Mouse (Mus musculus) retina, adult 2 months (tissue): Measurements from ENCODE around the gene Fdx1.

Experiments used
- DNase-seq: peaks from one replicate; pipeline ENCODE4 v3.0.0-alpha.2; 2012; ENCODE audit warnings: low read depth, low spot score

The Fdx1 gene

GRCm38 (mm10) chr9:51964110-51964509, 754 bp upstream of the Fdx1 start:
- no peak for DNase-seq

DNA sequence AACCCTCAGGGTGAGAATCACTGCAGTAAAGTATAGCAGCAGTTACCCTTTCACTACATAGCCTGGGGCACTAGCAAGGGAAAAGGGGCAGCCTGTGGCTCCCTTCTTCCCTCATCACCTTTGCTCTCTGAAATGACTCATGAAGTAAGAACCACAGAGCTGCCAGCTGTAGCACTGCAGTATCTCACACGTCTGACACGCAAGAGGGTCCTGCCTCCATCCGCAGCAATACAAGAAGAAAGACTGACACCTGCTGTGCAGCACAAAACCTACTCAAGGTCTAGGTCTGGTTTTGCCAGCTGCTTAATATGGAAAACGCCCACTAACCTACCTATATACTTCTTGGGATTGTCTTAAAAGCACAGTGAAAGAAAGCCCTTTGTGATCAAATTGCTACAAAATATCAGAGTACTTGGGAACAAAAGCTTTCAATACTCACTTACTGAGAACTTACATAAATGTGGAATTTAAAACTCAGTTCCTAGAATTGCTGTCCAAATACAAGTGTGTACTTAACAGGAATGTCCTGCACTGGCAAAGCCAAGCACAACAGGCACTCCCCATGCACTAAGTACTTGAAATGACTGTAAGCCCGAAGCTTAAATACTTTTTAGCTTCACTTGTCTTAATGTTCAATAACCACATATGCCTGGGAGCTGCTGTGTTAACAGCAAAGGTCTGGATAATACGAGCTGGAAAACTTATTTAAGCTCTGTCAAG, 2.0 kb downstream of the Fdx1 start:
- DNase-seq = no peak

GRCm38 (mm10) chr9:51960331-51960730, 3.0 kb downstream of the Fdx1 start:
- DNase-seq = no peak

GRCm38 (mm10) chr9:51958981-51959380, 4.4 kb downstream of the Fdx1 start:
- no peak for DNase-seq

DNA sequence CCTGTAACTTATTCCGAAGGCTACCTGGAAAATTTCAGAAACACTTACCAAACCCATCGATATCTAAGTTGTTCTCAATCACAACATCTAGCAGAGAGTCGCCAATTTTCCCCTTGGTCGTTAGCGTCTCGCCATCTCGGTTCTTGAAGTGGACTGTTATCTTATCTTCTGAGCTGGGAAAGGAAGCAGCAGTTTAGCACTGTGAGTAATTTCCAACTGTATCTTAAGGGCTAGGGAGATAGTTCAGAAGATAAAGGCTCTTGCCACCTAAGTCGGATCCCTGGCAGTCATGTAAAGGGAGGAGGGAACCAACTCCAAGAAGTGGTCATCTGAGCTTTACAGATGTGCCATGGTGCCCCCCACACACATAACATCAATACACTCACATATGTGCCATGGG, 6.3 kb downstream of the Fdx1 start:
- DNase-seq = no peak

- DNase-seq = no peak
Observed at GRCm38 (mm10) chr9:51956484-51956883, 6.9 kb downstream of the Fdx1 start.

GRCm38 (mm10) chr9:51951337-51951736, 12.0 kb downstream of the Fdx1 start:
- no peak for DNase-seq

DNA sequence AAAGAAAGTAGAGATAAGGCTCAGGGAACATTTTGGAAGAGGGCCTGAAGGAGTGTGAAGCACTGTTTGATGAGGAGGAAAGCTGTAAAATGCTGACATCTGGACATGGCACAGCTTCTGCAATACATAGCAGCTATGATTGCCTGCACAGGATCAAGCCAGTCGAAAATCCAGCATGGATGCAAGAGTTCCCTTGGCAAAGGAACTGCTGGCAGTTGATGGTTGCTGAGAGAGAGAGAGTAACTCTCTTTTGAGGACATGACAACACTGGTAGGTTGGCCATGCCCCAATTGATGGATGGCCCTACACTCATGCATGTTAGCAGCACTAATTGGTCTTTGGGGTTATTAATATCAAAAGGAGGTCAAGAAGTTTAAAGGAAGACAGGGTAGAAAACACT, 12.7 kb downstream of the Fdx1 start:
- no peak for DNase-seq

- DNase-seq = no peak
Observed at GRCm38 (mm10) chr9:51950225-51950624, 13.1 kb downstream of the Fdx1 start.

DNA sequence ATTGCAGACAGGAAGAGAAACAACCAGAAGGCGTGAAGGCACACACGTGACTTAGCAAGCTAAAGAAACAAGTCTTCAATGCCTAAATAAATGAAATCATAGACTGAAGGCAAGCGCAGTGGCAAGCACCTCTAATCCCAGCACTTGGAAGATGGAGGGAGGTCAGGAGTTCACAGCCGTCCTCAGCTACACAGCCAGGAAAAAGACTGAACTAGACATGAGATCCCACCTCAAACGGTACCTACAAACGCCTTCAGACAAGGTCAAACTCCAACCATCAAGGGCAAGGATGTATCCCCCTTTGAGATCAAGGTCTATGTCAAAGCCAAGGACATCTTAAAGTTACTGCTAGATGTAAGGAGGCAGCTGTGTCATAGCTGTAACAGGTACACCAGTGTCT, 19.4 kb downstream of the Fdx1 start:
- DNase-seq = no peak

- no peak for DNase-seq
Observed at GRCm38 (mm10) chr9:51934641-51935040, 28.7 kb downstream of the Fdx1 start.

DNA sequence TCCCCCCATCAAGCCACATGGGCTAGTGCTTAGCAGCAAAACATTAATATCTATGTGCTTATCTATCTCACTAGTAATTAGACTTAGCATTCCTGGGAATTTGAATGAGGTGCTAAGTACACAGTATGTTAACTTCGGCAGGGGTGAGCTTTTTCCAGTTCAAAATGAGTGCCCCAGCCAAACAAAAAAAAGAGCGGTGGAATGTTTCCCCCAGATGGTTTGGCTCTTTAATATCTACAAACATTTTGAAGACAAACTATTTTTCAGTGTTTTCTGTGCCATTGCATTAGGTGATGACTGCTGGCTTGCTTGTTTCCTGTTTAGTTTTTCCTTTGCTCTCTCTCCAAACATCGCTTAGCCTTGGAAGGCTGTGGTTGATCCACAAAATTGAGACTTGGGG, 31.4 kb downstream of the Fdx1 start:
- no peak for DNase-seq

GRCm38 (mm10) chr9:51931054-51931690, 32.2 kb downstream of the Fdx1 start:
- DNase-seq = no peak

DNA sequence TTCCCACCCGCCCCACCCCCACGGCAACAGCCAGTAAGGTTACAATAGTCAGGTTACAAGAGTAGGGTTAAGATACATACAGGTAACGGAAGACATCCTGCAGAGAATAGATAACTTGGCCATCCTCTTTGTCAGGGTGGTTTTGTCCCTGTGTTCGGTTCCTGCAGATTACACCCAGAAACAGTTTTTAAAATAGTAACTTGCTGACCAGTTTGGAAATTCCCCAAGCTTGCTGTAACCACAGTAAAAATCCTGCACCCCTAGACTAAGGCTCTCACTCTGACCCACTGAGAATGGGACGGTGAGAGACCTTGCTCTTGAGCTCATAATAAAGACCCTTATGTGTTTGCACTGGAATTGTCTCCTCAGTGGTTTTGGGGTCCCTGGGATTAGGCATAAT, 33.4 kb downstream of the Fdx1 start:
- no peak for DNase-seq

DNA sequence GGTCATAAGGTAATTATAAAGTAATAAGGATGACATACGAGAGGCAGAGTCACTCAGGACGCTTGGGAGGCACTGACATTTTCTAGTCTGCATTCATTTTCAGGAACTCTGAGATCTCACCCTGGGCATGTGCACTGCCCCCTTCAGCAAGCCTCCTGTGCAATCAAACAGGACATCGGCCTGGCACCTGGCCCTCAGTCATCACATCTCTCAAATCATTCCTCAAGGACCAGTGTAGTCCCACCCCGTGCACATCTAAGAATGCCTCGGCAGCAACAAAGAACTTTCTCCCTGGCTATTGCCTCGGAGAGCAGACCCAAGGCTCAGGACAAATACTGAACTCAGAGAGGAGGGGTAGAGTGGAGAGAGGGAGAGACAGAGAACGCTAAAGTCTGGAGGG, 34.7 kb downstream of the Fdx1 start:
- no peak for DNase-seq

DNA sequence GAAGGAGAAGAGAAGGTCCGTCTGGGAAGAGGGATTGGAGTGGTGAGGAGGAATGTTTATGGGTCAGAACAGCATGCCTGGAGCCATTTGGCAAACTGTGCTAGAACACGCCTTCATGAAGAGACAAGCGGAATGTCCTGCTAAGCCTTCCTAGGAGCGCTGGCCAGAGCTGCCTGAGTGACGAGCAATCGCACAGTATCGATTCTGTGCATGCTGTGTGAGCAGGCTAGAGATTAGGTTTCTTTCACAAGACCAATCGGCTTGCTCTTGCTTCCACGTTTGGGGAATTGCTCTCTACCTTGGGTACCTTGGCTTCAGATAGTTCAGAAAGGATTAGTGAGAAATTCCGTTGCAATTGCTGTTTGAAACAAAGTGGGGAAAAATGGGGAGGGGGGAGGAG, 35.2 kb downstream of the Fdx1 start:
- DNase-seq = no peak

DNA sequence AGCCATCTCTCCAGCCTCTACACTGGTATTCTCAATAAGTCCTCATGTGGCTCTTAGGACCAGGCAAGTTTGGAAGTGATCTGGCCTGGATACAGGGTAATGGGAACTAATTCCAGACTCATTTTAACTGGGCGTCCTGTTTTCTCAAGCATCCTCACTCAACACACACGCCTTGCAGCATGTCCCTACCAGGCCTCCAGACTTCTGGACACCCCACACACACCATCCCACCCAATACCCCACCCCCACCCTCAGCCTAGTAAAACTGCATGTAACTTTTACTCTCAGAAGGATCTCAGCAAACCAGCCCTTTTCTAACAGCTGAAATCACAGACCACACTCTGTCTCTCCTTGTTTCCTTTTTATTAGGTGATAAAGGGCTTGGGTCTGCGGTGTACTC, 35.7 kb downstream of the Fdx1 start:
- no peak for DNase-seq

DNA sequence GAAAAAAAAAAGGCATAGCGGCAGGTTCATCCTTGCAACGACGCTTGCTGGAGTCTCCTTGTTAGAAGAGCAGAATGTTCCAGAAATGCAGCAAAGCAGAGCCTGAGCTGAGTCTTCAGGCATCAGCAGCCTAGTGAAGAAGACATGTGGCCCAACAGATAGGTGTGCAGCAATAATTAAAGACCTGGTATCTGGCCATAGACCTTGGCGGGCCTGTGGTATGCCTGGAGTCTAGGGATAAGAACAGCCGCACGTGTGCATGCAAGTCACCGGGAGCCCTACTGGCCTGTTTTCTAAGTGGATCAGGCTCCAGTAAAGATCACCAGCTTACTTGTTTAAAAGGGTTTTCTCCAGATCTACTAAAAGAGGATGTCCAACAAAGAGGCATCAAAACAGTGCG, 36.7 kb downstream of the Fdx1 start:
- DNase-seq = no peak

- DNase-seq = no peak
Observed at GRCm38 (mm10) chr9:51924551-51925081, 38.7 kb downstream of the Fdx1 start.

DNA sequence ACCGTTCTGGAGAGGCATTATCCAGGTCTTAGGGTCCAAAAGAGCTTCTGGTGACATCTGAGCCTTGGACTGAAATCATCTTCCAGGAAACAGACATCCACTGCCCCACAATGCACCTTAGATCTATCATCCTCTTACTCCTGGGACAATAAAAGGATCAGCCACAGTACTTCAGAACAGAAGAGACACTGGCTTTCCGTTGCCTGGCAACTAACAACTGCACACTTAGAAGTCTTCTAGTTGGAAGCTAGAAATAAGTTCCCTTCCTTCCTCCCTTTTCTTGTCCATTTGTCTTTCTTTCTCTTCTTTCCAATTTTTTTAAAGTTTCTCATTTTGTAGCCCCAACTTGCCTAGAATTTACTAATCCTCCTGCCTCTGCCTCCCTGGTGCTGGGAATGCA, 40.6 kb downstream of the Fdx1 start:
- DNase-seq = no peak

DNA sequence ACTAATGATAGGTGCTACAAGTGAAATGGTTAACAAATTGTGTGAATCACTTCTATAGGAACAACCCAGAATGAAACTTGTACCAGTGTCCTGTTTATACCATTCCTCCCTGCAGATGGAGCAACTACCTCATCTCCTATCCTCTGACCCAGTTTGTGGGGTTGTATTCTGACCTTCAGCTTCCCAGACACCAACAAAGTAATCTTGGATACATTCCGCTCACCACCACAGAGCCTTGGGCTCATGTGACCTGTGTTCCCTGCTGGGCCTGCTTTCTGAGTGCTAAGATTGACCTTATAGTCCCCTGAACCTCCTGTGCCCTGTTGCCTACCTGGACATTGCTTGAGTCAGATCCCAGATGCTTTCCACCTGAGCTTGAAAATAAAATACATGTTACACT, 47.8 kb downstream of the Fdx1 start:
- no peak for DNase-seq

GRCm38 (mm10) chr9:51914481-51915120, 48.8 kb downstream of the Fdx1 start:
- no peak for DNase-seq

DNA sequence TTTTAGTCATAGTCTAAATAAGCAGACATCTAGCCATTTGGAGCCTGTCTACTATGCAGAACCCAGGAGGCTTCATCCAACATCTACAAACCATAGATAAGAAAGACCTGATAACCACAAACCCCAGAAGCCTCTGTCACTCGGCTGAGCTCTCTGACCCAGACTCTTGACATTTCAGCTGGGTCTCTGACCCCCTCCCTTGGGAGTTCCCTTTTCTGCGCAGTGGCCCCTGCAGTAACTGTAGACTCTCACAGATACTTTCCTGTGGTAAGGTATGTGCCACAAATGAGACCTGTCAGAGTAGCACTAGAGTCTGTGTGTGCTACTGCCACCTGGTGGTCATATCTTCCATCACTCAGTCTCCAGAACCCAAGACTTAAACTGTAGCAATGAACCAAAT, 54.5 kb downstream of the Fdx1 start:
- DNase-seq = peak; percentile 32
